Mouse (Mus musculus) embryonic facial prominence, embryonic 15.5 days (tissue): ENCODE data around the gene Coq10b. TPM values are rescaled to one million over a fixed set of nuclear protein-coding genes. Genes with fewer than 3 reads are reported as not detected.
"Not testable (repeated sequence)": the region's sequence is repeated elsewhere in the genome, so short reads cannot be mapped to it uniquely, and the experiment has no call there.

Source experiments
- ATAC-seq: fragments of 200-750 bp; cut with Nextera tagmentation; 2 replicates; pipeline ENCODE4 v1.8.0; 2017; ENCODE audit warnings: low read depth, moderate TSS enrichment; ENCODE audit not compliant: insufficient number of reproducible peaks, low FRiP score, low TSS enrichment
- H3K27ac ChIP-seq: fragments of 300-500 bp; sonication (generic); replicated peaks from 2 replicates; pipeline ENCODE4 v1.5.1; 2015; ENCODE audit warnings: mild to moderate bottlenecking, inconsistent platforms
- H3K27me3 ChIP-seq: fragments of 300-500 bp; sonication (generic); 2 replicates; pipeline ENCODE4 v1.6.1; 2015; ENCODE audit warnings: inconsistent platforms
- H3K36me3 ChIP-seq: fragments of 300-500 bp; sonication (generic); 2 replicates; pipeline ENCODE4 v1.6.1; 2015; ENCODE audit warnings: mild to moderate bottlenecking, inconsistent platforms
- H3K4me1 ChIP-seq: fragments of 300-500 bp; sonication (generic); 2 replicates; pipeline ENCODE4 v1.6.1; 2015; ENCODE audit warnings: inconsistent platforms
- H3K4me2 ChIP-seq: fragments of 300-500 bp; sonication (generic); replicated peaks from 2 replicates; pipeline ENCODE4 v1.6.1; 2015; ENCODE audit warnings: mild to moderate bottlenecking, inconsistent platforms
- H3K4me3 ChIP-seq: fragments of 300-500 bp; sonication (generic); replicated peaks from 2 replicates; pipeline ENCODE4 v1.5.1; 2015; ENCODE audit warnings: mild to moderate bottlenecking, inconsistent platforms
- H3K9ac ChIP-seq: fragments of 300-500 bp; sonication (generic); 2 replicates; pipeline ENCODE4 v1.6.1; 2015; ENCODE audit warnings: inconsistent platforms
- H3K9me3 ChIP-seq: fragments of 300-500 bp; sonication (generic); replicated peaks from 2 replicates; pipeline ENCODE4 v1.6.1; 2016; ENCODE audit warnings: inconsistent platforms
- WGBS: fragments of 180-500 bp; shearing (Covaris S2); methylation state at CpG from one replicate; pipeline ENCODE4 v1.1.7; 2015; 5-methylcytosine and 5-hydroxymethylcytosine counted together
- polyA plus RNA-seq: library from polyadenylated mRNA; unstranded; fragments of >200 nt; fragmentation: Nextera tagmentation; extraction: Ambion mirVana; gene quantifications from 2 replicates; pipeline ENCODE4 v1.2.1, GENCODE M21; 2015

Gene Coq10b
- 18.4 and 18.9 TPM in 2 replicates for polyA plus RNA-seq

DNA sequence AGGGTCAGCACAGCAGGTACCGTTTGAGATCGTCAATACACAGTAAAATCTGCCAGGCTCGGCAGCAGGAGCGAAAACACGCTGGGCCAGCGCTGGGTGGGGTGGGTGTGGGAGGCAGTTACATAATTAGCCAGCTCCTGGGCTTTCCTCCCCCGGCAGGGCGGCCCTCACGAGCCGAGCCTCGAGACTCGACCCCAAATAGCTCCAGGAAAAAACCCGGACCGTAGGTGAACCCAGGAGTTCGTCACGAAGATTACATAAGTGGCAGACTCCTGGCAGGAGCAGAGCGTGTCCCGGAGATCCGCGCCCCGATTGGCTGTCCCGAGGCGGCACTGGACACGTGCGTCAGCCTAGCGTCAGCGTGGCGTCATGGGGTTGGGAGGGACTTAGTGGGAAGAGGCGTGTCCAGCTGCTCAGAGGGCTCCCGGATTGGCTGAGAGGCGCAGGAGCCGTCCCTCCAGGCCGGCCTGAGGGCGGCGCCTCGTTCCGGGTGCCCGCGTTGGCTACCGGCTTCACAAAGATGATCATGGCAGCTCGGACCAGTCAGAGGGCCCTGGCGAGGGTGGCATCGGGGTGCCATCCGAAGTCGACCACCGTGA lies at the start of gene Coq10b:
TSS of gene Coq10b (plus strand) at position 416 of the 599 bp plus-strand sequence.
- H3K27me3 ChIP-seq: no peaks in the 10 kb centered on the region
- WGBS: under 1% methylated on average over 46 of the region's 46 CpGs
- peak within 1 kb of the TSS; percentile 75 for H3K27ac ChIP-seq

GRCm38 (mm10) chr1:55008313-55008712 lies 44.3 kb upstream of the Coq10b start:
- H3K4me3 ChIP-seq, H3K27me3 ChIP-seq, H3K9ac ChIP-seq, H3K27ac ChIP-seq, H3K4me1 ChIP-seq, ATAC-seq, H3K4me2 ChIP-seq, H3K9me3 ChIP-seq: not testable (repeated sequence)
- peaks cover 65% of the 10 kb centered on the region for H3K36me3 ChIP-seq
- WGBS: 78% methylated on average over 2 of the region's 2 CpGs

More for the DNA sequence above, at the start of gene Coq10b:
- H3K9ac ChIP-seq: peak within 1 kb of the TSS; percentile 55
- H3K36me3 ChIP-seq: 0 out of 2 replicates have a peak, but pooled peaks cover 2% of the 10 kb centered on the region
- H3K4me3 ChIP-seq: peak within 1 kb of the TSS; percentile 85
- peaks cover 9% of the 10 kb centered on the region; the same call in 1 of the 2 replicates for H3K4me1 ChIP-seq
- no peaks in the 10 kb centered on the region for H3K9me3 ChIP-seq
- peak; percentile 100 for ATAC-seq
- H3K4me2 ChIP-seq: peak within 1 kb of the TSS; percentile 56

GRCm38 (mm10) chr1:55012513-55012912 lies 40.1 kb upstream of the Coq10b start:
- Histone ChIP-seq H3K4me2 (no peak overlapping the region), H3K9ac (no peak overlapping the region), H3K4me1 (no peaks in the 10 kb centered on the region), H3K36me3 (peaks cover 61% of the 10 kb centered on the region), H3K27me3 (no peaks in the 10 kb centered on the region), H3K9me3 (no peaks in the 10 kb centered on the region), H3K27ac (no peak overlapping the region), H3K4me3 (no peak overlapping the region)
- ATAC-seq: no peak
- WGBS: 50% methylated on average over 3 of the region's 3 CpGs

DNA sequence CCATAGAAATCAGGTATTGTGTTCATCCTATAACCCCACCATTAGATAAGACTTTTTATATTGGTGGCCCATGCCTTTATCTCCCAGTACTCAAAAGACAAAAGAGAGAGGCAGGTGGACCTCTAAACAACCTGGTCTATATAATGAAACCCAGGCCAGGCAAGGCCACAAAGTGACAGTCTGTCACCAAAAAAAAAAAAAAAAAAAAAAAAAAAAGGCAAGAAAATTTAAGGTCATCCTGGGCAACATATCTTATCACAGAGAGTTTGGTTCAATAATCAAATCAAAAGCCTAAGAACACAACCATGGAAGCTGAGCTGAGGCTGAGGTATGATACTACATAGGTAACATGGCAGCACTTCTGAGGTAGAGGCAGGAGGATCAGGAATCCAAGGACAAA lies 30.7 kb upstream of the Coq10b start:
- Histone ChIP-seq H3K4me2 (no peak overlapping the region), H3K4me1 (0 out of 2 replicates have a peak, but pooled peaks cover 5% of the 10 kb centered on the region), H3K27ac (no peak overlapping the region), H3K36me3 (peaks cover 14% of the 10 kb centered on the region; the same call in 1 of the 2 replicates), H3K4me3 (no peak overlapping the region), H3K27me3 (no peaks in the 10 kb centered on the region), H3K9me3 (no peaks in the 10 kb centered on the region), H3K9ac (no peak overlapping the region)
- ATAC-seq: no peak

DNA sequence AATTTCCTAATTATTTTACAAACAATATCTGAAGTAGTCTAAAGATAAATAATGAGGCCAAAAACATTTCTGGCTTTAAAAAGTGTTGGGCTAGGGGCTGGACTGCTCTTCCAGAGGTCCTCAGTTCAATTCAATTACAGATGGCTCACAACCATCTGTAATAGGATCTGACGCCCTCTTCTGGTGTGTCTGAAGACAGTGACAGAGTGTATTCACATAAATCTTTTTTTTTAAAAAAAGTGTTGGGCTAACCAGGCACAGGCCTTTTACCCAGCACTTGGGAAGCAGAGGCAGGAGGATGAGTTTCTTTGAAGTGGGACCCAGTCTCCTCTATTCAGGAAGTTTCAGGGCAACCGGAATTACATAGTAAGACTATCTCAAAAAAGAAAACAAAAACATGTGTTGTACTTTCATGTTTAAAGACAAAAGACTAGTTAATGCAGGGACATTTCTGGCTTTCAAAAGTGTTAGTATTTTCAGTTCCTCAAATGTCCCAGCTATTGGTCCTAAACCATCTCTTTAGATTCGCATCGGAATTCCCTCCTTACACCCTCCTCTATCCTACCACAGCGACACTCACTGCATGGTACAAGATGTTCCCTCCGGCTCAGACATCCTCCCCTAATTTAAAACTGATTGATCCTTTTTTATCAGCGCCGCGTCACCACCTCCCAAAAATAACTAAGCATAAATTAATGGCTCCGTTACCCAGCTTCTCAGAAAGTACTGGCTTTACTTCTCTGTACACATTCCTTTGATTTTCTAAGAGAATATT lies 26.7 kb upstream of the Coq10b start:
- ATAC-seq: no peak
- WGBS: 9% methylated on average over 10 of the region's 10 CpGs
- Histone ChIP-seq H3K36me3 (no peaks in the 10 kb centered on the region), H3K9ac (peak overlapping the region; percentile 98), H3K27ac (peak overlapping the region; percentile 96), H3K4me1 (0 out of 2 replicates have a peak, but pooled peaks cover 5% of the 10 kb centered on the region), H3K9me3 (no peaks in the 10 kb centered on the region), H3K4me2 (peak overlapping the region; percentile 54), H3K4me3 (peak overlapping the region; percentile 79), H3K27me3 (no peaks in the 10 kb centered on the region)

DNA sequence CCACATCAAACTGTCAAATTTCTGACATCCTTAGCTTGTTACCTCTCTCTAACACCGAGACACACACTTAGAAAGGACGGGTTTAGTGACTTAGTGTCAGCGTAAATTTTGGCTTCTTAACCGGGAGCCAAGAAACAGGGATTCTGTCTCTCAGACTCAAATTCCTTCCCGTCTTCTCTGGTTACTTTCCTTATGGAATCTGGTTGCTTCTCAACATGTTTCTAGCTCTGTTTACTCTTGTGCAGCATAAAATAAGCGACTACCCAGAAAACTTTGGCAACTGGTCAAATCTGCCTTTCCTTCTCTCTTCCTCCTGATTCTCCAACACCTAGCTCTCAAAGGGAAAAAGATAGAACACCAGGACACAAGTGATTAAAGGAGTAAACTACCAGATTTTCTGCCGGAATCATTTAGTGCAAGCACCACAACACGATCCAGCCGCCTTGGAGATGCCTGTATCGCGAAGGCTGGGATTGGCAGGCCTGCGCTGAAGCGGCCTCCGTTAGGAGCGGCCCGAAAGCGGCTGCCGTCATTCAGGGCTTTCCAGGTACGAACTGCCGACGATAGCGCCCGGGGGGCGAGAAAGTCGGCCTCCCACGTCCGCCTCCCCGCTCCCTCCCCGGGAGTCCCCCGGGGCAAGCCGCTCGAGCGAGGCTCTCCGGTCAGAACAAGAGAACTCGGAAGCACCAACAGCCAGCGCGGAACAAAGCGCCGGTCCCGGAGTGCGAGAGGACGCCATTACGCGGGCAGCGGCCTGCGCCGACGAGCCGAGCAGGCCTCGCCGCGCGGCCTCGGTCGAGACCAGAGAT lies 25.9 kb upstream of the Coq10b start:
- peak; percentile 74 for ATAC-seq
- WGBS: under 1% methylated on average over 55 of the region's 55 CpGs
- peak overlapping the region; percentile 79 for H3K4me3 ChIP-seq
- no peaks in the 10 kb centered on the region for H3K27me3 ChIP-seq
- H3K36me3 ChIP-seq: no peaks in the 10 kb centered on the region
- H3K4me2 ChIP-seq: peak overlapping the region; percentile 54
- H3K27ac ChIP-seq: peak overlapping the region; percentile 96
- no peaks in the 10 kb centered on the region for H3K9me3 ChIP-seq
- H3K4me1 ChIP-seq: 0 out of 2 replicates have a peak, but pooled peaks cover 5% of the 10 kb centered on the region
- peak overlapping the region; percentile 98 for H3K9ac ChIP-seq

DNA sequence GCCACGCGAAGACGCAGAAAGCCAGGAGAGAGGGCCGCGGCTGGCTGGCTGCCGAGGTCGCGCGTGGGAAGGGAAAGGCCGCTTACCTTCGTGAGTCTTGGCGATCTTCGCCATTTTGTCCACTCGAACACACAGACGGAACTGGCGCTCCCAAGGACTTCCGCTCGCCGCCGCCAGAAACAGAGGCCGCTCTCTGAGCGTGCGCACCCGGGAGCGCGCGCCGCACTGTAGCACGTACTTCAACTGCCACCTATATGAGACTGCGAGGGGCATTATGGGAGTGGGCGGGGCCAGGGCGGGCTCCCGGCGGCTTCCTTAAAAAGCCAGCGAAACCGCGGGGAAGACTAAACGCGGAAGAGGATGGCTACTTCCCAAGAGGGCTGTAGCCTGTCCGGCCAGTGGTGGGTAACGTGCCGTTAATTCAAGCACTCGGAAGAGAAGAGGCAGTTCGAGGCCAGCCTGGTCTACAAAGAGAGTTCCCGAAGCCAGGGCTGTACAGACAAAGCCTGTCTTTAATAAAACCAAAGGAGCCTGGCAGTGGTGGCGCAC lies 25.2 kb upstream of the Coq10b start, which contains the start of gene Sf3b1:
TSS of gene Sf3b1 (minus strand) at position 229 of the 549 bp plus-strand sequence.
- 1% methylated on average over 46 of the region's 46 CpGs for WGBS
- no peaks in the 10 kb centered on the region for H3K36me3 ChIP-seq
- peak within 1 kb of the TSS; percentile 96 for H3K27ac ChIP-seq
- 0 out of 2 replicates have a peak, but pooled peaks cover 5% of the 10 kb centered on the region for H3K4me1 ChIP-seq
- ATAC-seq: peak; percentile 99
- peak within 1 kb of the TSS; percentile 98 for H3K9ac ChIP-seq
- H3K27me3 ChIP-seq: no peaks in the 10 kb centered on the region
- H3K4me2 ChIP-seq: peak within 1 kb of the TSS; percentile 58
- H3K9me3 ChIP-seq: no peaks in the 10 kb centered on the region
- H3K4me3 ChIP-seq: peak within 1 kb of the TSS; percentile 79

GRCm38 (mm10) chr1:55027966-55028365 lies 24.6 kb upstream of the Coq10b start:
- 88% methylated on average over 1 of the region's 1 CpGs for WGBS
- peak overlapping the region; percentile 58 for H3K4me2 ChIP-seq
- H3K4me1 ChIP-seq: 0 out of 2 replicates have a peak, but pooled peaks cover 5% of the 10 kb centered on the region
- no peaks in the 10 kb centered on the region for H3K36me3 ChIP-seq
- no peak overlapping the region for H3K9ac ChIP-seq
- H3K27me3 ChIP-seq: no peaks in the 10 kb centered on the region
- no peaks in the 10 kb centered on the region for H3K9me3 ChIP-seq
- ATAC-seq: no peak
- peak overlapping the region; percentile 79 for H3K4me3 ChIP-seq
- H3K27ac ChIP-seq: peak overlapping the region; percentile 81; the same call in 1 of the 2 replicates

DNA sequence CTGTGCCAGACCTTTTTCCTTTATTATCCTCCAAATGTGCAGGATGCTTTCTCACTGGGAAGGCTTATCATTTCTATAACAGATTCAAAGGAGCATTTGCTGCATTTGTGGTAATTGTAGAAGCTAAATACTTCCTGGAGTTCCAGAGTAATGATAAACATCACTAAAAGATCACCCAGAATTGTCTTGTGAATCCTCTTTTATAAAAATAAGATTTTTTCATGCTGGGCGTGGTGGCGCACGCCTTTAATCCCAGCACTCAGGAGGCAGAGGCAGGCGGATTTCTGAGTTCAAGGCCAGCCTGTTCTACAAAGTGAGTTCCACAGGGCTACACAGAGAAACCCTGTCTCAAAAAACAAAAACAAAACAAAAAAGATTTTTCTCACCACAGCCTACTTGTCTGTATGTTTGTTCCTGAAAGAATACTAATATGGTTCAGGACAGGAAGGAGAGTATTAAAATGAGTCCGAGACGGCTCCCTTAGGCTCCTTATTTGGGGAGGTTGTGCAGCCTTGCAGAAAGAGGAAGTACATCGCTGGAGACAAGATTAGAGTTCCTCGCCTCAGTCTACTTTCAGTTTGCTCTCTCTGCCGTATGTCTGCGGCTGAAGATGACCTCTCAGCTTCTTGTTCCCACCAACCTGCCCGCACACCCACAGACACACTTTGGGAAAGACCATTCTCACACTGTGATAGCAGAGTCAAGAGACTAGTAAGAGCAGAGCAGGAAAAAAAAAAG lies 23.9 kb upstream of the Coq10b start:
- WGBS: 83% methylated on average over 11 of the region's 11 CpGs
- no peak for ATAC-seq
- Histone ChIP-seq H3K36me3 (no peaks in the 10 kb centered on the region), H3K27ac (no peak overlapping the region), H3K4me3 (no peak overlapping the region), H3K4me2 (no peak overlapping the region), H3K4me1 (0 out of 2 replicates have a peak, but pooled peaks cover 5% of the 10 kb centered on the region), H3K9me3 (no peaks in the 10 kb centered on the region), H3K9ac (no peak overlapping the region), H3K27me3 (no peaks in the 10 kb centered on the region)

DNA sequence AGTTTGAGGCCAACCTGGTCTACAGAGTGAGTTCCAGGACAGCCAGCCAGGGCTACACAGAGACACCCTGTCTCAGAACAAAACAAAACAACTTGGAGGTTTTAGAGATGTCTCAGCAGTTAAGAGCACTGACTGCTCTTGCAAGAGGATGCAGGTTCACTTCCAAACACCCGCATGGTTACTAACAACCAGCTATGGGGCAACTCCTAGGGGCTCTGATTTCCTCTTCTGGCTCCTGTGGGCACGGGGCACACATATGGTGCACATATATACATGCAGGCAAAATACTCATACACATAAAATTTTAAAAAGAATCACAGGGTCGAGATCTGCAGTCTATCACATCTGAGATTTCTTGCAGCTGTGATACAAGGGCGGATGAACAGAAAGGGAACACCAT lies 23.1 kb upstream of the Coq10b start:
- Histone ChIP-seq H3K9me3 (no peaks in the 10 kb centered on the region), H3K4me3 (no peak overlapping the region), H3K36me3 (no peaks in the 10 kb centered on the region), H3K4me1 (0 out of 2 replicates have a peak, but pooled peaks cover 5% of the 10 kb centered on the region), H3K27ac (no peak overlapping the region), H3K27me3 (no peaks in the 10 kb centered on the region), H3K9ac (no peak overlapping the region), H3K4me2 (no peak overlapping the region)
- WGBS: 61% methylated on average over 4 of the region's 4 CpGs
- no peak for ATAC-seq
